ENCODE assay signal across 8 mouse cellular contexts in genomic region chr9:26733206-26733891, GRCm38 (mm10). TPM values are rescaled to one million over a fixed set of nuclear protein-coding genes. Genes with fewer than 3 reads are reported as not detected.
A peak's percentile ranks its signal among the peaks of the same experiment; 100 is the strongest.
DNase-seq lines count a peak whose midpoint lies in the region; ATAC-seq and TF ChIP-seq lines count a peak whose summit lies in the region.

Gene B3gat1 (plus strand): TSS chr9:26733728.

- H3K27ac ChIP-seq in hindbrain, embryonic 16.5 days (ENCODE audit: low read depth, low read length): peak within 1 kb of the TSS; percentile 95
- no peak within 1 kb of the TSS for H3K27ac ChIP-seq in liver, embryonic 14.5 days
- H3K27ac ChIP-seq in stomach, embryonic 14.5 days (ENCODE audit: low read length): no peak within 1 kb of the TSS

- H3K36me3 ChIP-seq in hindbrain, embryonic 16.5 days (ENCODE audit: control insufficient read depth, insufficient read depth, low read length): no peaks in the 10 kb centered on the region
- H3K36me3 ChIP-seq in liver, embryonic 14.5 days (replicated peaks; ENCODE audit: control insufficient read depth, insufficient read depth, low read depth): no peaks in the 10 kb centered on the region
- H3K36me3 ChIP-seq in stomach, embryonic 14.5 days (ENCODE audit: control insufficient read depth, insufficient read depth, low read length): no peaks in the 10 kb centered on the region

- peak; percentile 92 for ATAC-seq in hindbrain, embryonic 16.5 days
- no peak for ATAC-seq in liver, embryonic 14.5 days (ENCODE audit: insufficient read depth)
- peak; percentile 63; the same call in 1 of the 2 replicates for ATAC-seq in stomach, embryonic 14.5 days (ENCODE audit: insufficient number of reproducible peaks, insufficient read depth, low FRiP score, low read depth)

- H3K9ac ChIP-seq in hindbrain, embryonic 16.5 days (ENCODE audit: low read depth, low read length): peak within 1 kb of the TSS; percentile 98
- no peak within 1 kb of the TSS for H3K9ac ChIP-seq in liver, embryonic 14.5 days (replicated peaks)
- 0 out of 2 replicates have a peak within 1 kb of the TSS, but pooled peaks have one; percentile 18 for H3K9ac ChIP-seq in stomach, embryonic 14.5 days (replicated peaks; ENCODE audit: low read depth, low read length)

- TF ChIP-seq CTCF in liver, embryonic 14.5 days (IDR thresholded peaks at IDR 0.05; ENCODE audit: low read depth): no peak

- peak within 1 kb of the TSS; percentile 93 for H3K4me3 ChIP-seq in hindbrain, embryonic 16.5 days (ENCODE audit: low read length)
- peak within 1 kb of the TSS in 1 of 2 experiments; percentile 8; a peak in 1 of 4 replicates for H3K4me3 ChIP-seq in liver, embryonic 14.5 days (ENCODE audit: insufficient read depth in 1 of 2, low read depth in 2 of 2, low read length in 2 of 2)
- H3K4me3 ChIP-seq in stomach, embryonic 14.5 days (ENCODE audit: low read depth, low read length): peak within 1 kb of the TSS; percentile 40

- DNase-seq in cerebellum, adult 11-12 months: peak; percentile 13
- DNase-seq in cerebellum, adult 9-10 months: no peak
- peak; percentile 22 for DNase-seq in thymus, postnatal 4 days
- no peak for DNase-seq in thymus, postnatal 25 days
- no peak for DNase-seq in liver, embryonic 14.5 days (ENCODE audit: low read depth in 3 of 3, low spot score in 3 of 3)
- DNase-seq in gastrocnemius, postnatal 4 days (ENCODE audit: low spot score in 2 of 2): no peak

- WGBS in hindbrain, embryonic 16.5 days: 1% methylated on average over 42 of the region's 65 CpGs
- WGBS in liver, embryonic 14.5 days (ENCODE audit: insufficient replicate concordance): 2% methylated on average over 37 of the region's 65 CpGs
- 2% methylated on average over 31 of the region's 65 CpGs for WGBS in stomach, embryonic 14.5 days

- no peak for TF ChIP-seq EP300 in liver, embryonic 14.5 days (IDR thresholded peaks at IDR 0.05; ENCODE audit: low read depth)

- H3K4me1 ChIP-seq in hindbrain, embryonic 16.5 days (ENCODE audit: control insufficient read depth, insufficient read depth, low read depth, low read length): peaks cover 26% of the 10 kb centered on the region
- H3K4me1 ChIP-seq in liver, embryonic 14.5 days (replicated peaks; ENCODE audit: control insufficient read depth in 2 of 2, insufficient read depth in 2 of 2, low read length in 1 of 2): no peaks in the 10 kb centered on the region
- H3K4me1 ChIP-seq in stomach, embryonic 14.5 days (ENCODE audit: control insufficient read depth, insufficient read depth, low read length): no peaks in the 10 kb centered on the region

- H3K27me3 ChIP-seq in hindbrain, embryonic 16.5 days (replicated peaks; ENCODE audit: control insufficient read depth, insufficient read depth, low read length): no peaks in the 10 kb centered on the region
- H3K27me3 ChIP-seq in liver, embryonic 14.5 days (ENCODE audit: control insufficient read depth, insufficient read depth, low read length): peaks cover 17% of the 10 kb centered on the region
- peaks cover 25% of the 10 kb centered on the region for H3K27me3 ChIP-seq in stomach, embryonic 14.5 days (ENCODE audit: control insufficient read depth, insufficient read depth, low read length)

- H3K9me3 ChIP-seq in hindbrain, embryonic 16.5 days (ENCODE audit: control insufficient read depth, low read length): no peaks in the 10 kb centered on the region
- H3K9me3 ChIP-seq in liver, embryonic 14.5 days (ENCODE audit: control insufficient read depth, low read length): no peaks in the 10 kb centered on the region
- no peaks in the 10 kb centered on the region for H3K9me3 ChIP-seq in stomach, embryonic 14.5 days (ENCODE audit: control insufficient read depth, low read depth, low read length)

- H3K4me2 ChIP-seq in hindbrain, embryonic 16.5 days (ENCODE audit: low read length): peak within 1 kb of the TSS; percentile 78
- H3K4me2 ChIP-seq in liver, embryonic 14.5 days (ENCODE audit: low read depth): 0 out of 2 replicates have a peak within 1 kb of the TSS, but pooled peaks have one; percentile 8
- H3K4me2 ChIP-seq in stomach, embryonic 14.5 days (replicated peaks; ENCODE audit: low read depth, low read length): peak within 1 kb of the TSS; percentile 91

RNA-seq across cellular contexts. Expression of gene B3gat1, which starts in this region (rescaled TPM):
- polyA plus RNA-seq in hindbrain, embryonic 16.5 days (2015; fragmentation: Nextera tagmentation; extraction: Ambion mirVana): 32.6 and 45.4 TPM in 2 replicates
- polyA plus RNA-seq in liver, embryonic 14.5 days (2012; rRNA removed): 0.01 and 0.15 TPM in 2 replicates
- polyA plus RNA-seq in liver, embryonic 14.5 days (2014; fragmentation: Nextera tagmentation; extraction: Ambion mirVana): not detected in 2 replicates
- polyA plus RNA-seq in stomach, embryonic 14.5 days (2014; fragmentation: Nextera tagmentation; extraction: Ambion mirVana): 0.38 and 0.41 TPM in 2 replicates
- 1 to 10 TPM; 6.1 to 8.5 TPM for total RNA-seq in gastrocnemius, postnatal 4 days (2021)

Comparison
In these comparisons a context has a peak if more than half of its experiments do, and no peak if none do; other contexts are left out.
1. RNA of gene B3gat1 (polyA plus RNA-seq): 32.6 to 45.4 TPM in hindbrain, embryonic 16.5 days; 0.38 to 0.41 TPM in stomach, embryonic 14.5 days and 0.01 to 0.15 TPM in liver, embryonic 14.5 days; every median in the first group is over 10 times any median in the second.
2. DNase-seq: peak in cerebellum, adult 11-12 months (single experiment) and thymus, postnatal 4 days (single experiment); none in cerebellum, adult 9-10 months (single experiment), thymus, postnatal 25 days (single experiment), liver, embryonic 14.5 days (0 of 3) and gastrocnemius, postnatal 4 days (0 of 2).
3. Peak in ATAC-seq, H3K4me3 ChIP-seq, H3K9ac ChIP-seq and H3K4me2 ChIP-seq in stomach, embryonic 14.5 days; RNA of the gene not detected or under 1 TPM.
4. H3K4me2 ChIP-seq: peak in every context shown above with its lines; median percentile 91 in stomach, embryonic 14.5 days; 78 in hindbrain, embryonic 16.5 days; 8 in liver, embryonic 14.5 days.